Mouse (Mus musculus) small intestine, adult 2 months (tissue): ENCODE measurements around the gene Proz.
"Not testable (repeated sequence)": the region's sequence is repeated elsewhere in the genome, so short reads cannot be mapped to it uniquely, and the experiment has no call there.

Source experiments
- CTCF ChIP-seq: fragments of 200-500 bp; IDR thresholded peaks from 2 replicates; pipeline ENCODE4 v1.5.1; 2012; ENCODE audit warnings: low read depth, mild to moderate bottlenecking, control low read depth, inconsistent platforms, low read length, moderate library complexity, mixed read lengths; ENCODE audit not compliant: insufficient replicate concordance, insufficient read length; ENCODE audit errors: extremely low read depth
- POLR2A ChIP-seq: fragments of 200-500 bp; IDR thresholded peaks from 2 replicates; pipeline ENCODE4 v1.6.1; 2012; ENCODE audit warnings: low read depth, mild to moderate bottlenecking, control low read depth, inconsistent platforms, low read length, moderate library complexity

GRCm38 (mm10) chr8:13075579-13075978 lies 14.9 kb downstream of the Proz start:
- not testable (repeated sequence) for TF ChIP-seq POLR2A, CTCF
